Mouse (Mus musculus) cerebellum, adult 11-12 months (tissue): ENCODE data around the gene Hsd17b6.

ENCODE experiments used
- DNase-seq: peaks from one replicate; pipeline ENCODE4 v3.0.0; 2022

Hsd17b6 gene

GRCm38 (mm10) chr10:128005479-128005878 lies 1.9 kb downstream of the Hsd17b6 start:
- no peak for DNase-seq

- DNase-seq: no peak
These were observed 2.5 kb downstream of the Hsd17b6 start for GRCm38 (mm10) chr10:128004918-128005317.

GRCm38 (mm10) chr10:128003281-128003801 lies 4.1 kb downstream of the Hsd17b6 start:
- DNase-seq: no peak

GRCm38 (mm10) chr10:127998260-127998659 lies 9.2 kb downstream of the Hsd17b6 start:
- DNase-seq: no peak

GRCm38 (mm10) chr10:127996690-127997089 lies 10.7 kb downstream of the Hsd17b6 start:
- DNase-seq: no peak

- no peak for DNase-seq
These were observed 21.8 kb downstream of the Hsd17b6 start for GRCm38 (mm10) chr10:127985601-127986000.

- DNase-seq: no peak
These were observed 22.8 kb downstream of the Hsd17b6 start for GRCm38 (mm10) chr10:127984650-127985049.

- no peak for DNase-seq
These were observed 31.9 kb downstream of the Hsd17b6 start for GRCm38 (mm10) chr10:127975503-127975902.

- DNase-seq: no peak
These were observed 33.3 kb downstream of the Hsd17b6 start for GRCm38 (mm10) chr10:127974062-127974461.

- DNase-seq: no peak
These were observed 36.3 kb downstream of the Hsd17b6 start for GRCm38 (mm10) chr10:127971135-127971534.

- DNase-seq: no peak
These were observed 37.0 kb downstream of the Hsd17b6 start for GRCm38 (mm10) chr10:127970359-127970831.

GRCm38 (mm10) chr10:127969820-127970219 lies 37.6 kb downstream of the Hsd17b6 start:
- DNase-seq: no peak

- DNase-seq: no peak
These were observed 40.9 kb downstream of the Hsd17b6 start for GRCm38 (mm10) chr10:127966506-127966905.

- DNase-seq: no peak
These were observed 43.4 kb downstream of the Hsd17b6 start for GRCm38 (mm10) chr10:127964004-127964403.

- no peak for DNase-seq
These were observed 45.0 kb downstream of the Hsd17b6 start for GRCm38 (mm10) chr10:127962451-127962850.

- DNase-seq: no peak
These were observed 48.2 kb downstream of the Hsd17b6 start for GRCm38 (mm10) chr10:127959161-127959679.

GRCm38 (mm10) chr10:127956168-127956816 lies 51.1 kb downstream of the Hsd17b6 start:
- peak; percentile 39 for DNase-seq

GRCm38 (mm10) chr10:127955034-127955433 lies 52.4 kb downstream of the Hsd17b6 start:
- DNase-seq: no peak

GRCm38 (mm10) chr10:127951821-127952220 lies 55.6 kb downstream of the Hsd17b6 start:
- DNase-seq: no peak

GRCm38 (mm10) chr10:127951390-127951789 lies 56.0 kb downstream of the Hsd17b6 start:
- no peak for DNase-seq

- DNase-seq: no peak
These were observed 57.7 kb downstream of the Hsd17b6 start for GRCm38 (mm10) chr10:127949596-127950130.

GRCm38 (mm10) chr10:127945432-127946064 lies 61.9 kb downstream of the Hsd17b6 start:
- DNase-seq: peak; percentile 5
